In the genomic region with DNA sequence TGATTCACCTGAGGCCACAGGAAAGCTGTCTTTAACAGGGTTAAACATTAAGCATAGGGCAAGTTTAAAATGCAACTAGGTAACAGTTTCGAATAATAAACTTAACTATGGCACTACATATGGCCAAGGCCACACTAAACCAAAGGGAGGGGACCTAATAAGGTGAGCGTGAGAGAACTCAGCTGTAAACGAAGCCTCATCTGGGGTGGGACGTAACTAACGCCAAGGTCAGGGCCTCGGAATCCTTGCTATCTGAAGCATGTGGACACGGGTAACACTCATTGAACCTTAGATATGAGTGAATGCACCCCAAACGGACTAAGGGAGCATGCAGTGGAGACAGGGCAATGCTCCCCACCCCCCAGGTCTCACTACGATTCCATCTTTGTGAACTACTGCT, we compare ENCODE assay signal across 20 mouse cellular contexts. TPM values are rescaled to one million over a fixed set of nuclear protein-coding genes. Genes with fewer than 3 reads are reported as not detected.
DNase-seq lines count a peak whose midpoint lies in the region; ATAC-seq and TF ChIP-seq lines count a peak whose summit lies in the region.
"Had no signal": no experiment of that assay in that cellular context is flagged by ENCODE, and none has a peak within 500 bp of the region (broad histone marks: within the 10 kb centered on the region; RNA-seq: fewer than 3 reads in every experiment).

No protein-coding gene starts in this region.

- no peaks in the 10 kb centered on the region for H3K9me3 ChIP-seq in liver, embryonic 12.5 days (replicated peaks)
- H3K9me3 ChIP-seq: hindbrain, embryonic 13.5 days; midbrain, embryonic 10.5 days had no signal

- no peak for ATAC-seq in liver, embryonic 12.5 days
- no peak for ATAC-seq in granulocyte monocyte progenitor cell, adult 5-6 weeks (replicated peaks; ENCODE audit: poor library complexity, severe bottlenecking)
- ATAC-seq: forebrain, embryonic 14.5 days had no signal

- no peak overlapping the region for H3K4me2 ChIP-seq in liver, embryonic 12.5 days
- H3K4me2 ChIP-seq: hindbrain, embryonic 13.5 days had no signal

- 22% methylated on average over 9 of the region's 9 CpGs for WGBS in liver, adult 2 months
- 59% methylated on average over 9 of the region's 9 CpGs for WGBS in liver, embryonic 12.5 days (ENCODE audit: insufficient replicate concordance)
- WGBS in kidney, adult 2 months: 29% methylated on average over 9 of the region's 9 CpGs

- H3K36me3 ChIP-seq in liver, adult 2 months (ENCODE audit: control insufficient read depth, insufficient read depth, low read length): no peaks in the 10 kb centered on the region
- H3K36me3 ChIP-seq in liver, embryonic 12.5 days: no peaks in the 10 kb centered on the region
- no peaks in the 10 kb centered on the region for H3K36me3 ChIP-seq in kidney, adult 2 months (ENCODE audit: control insufficient read depth, insufficient read depth, low read length)
- H3K36me3 ChIP-seq: hindbrain, embryonic 13.5 days; midbrain, embryonic 10.5 days had no signal

- H3K4me1 ChIP-seq in liver, adult 2 months (ENCODE audit: control insufficient read depth, insufficient read depth, low read length): peaks cover 9% of the 10 kb centered on the region
- peaks cover 24% of the 10 kb centered on the region for H3K4me1 ChIP-seq in liver, embryonic 12.5 days
- H3K4me1 ChIP-seq in kidney, adult 2 months (ENCODE audit: control insufficient read depth, insufficient read depth, low read length): peaks cover 16% of the 10 kb centered on the region

- peak overlapping the region; percentile 22 for H3K27ac ChIP-seq in liver, adult 2 months (replicated peaks; ENCODE audit: insufficient read depth, low read depth, low read length)
- H3K27ac ChIP-seq in liver, embryonic 12.5 days: no peak overlapping the region
- H3K27ac ChIP-seq in kidney, adult 2 months (ENCODE audit: insufficient read depth, low read depth, low read length): peak overlapping the region; percentile 59
- H3K27ac ChIP-seq: hindbrain, embryonic 13.5 days; liver, embryonic 14.5 days; midbrain, embryonic 10.5 days had no signal

- no peak for TF ChIP-seq CTCF in liver, adult 2 months (IDR thresholded peaks at IDR 0.05; ENCODE audit: low read depth, low read length)
- no peak for TF ChIP-seq CTCF in kidney, adult 2 months (conservative IDR thresholded peaks at IDR 0.05; ENCODE audit: insufficient read depth, insufficient read length, low read depth, low read length)

- peaks cover 6% of the 10 kb centered on the region; the same call in 1 of the 2 replicates for H3K79me2 ChIP-seq in liver, adult 2 months (ENCODE audit: control insufficient read depth, insufficient read depth, low read length)

- no peak for TF ChIP-seq POLR2A in liver, adult 2 months (IDR thresholded peaks at IDR 0.05; ENCODE audit: extremely low read depth, insufficient read depth, low read length)
- no peak for TF ChIP-seq POLR2A in kidney, adult 2 months (IDR thresholded peaks at IDR 0.05; ENCODE audit: low read depth, low read length)

- peak; percentile 66 for DNase-seq in liver, adult 2 months (ENCODE audit: extremely low read depth, low read depth, low spot score)
- peak; percentile 70 for DNase-seq in kidney, adult 2 months
- DNase-seq in kidney, postnatal 14 days: peak; percentile 42
- no peak for DNase-seq in layer of hippocampus, adult 18-20 months (ENCODE audit: low spot score in 2 of 2)
- no peak for DNase-seq in embryo, embryonic 10.5 days (ENCODE audit: low spot score)
- DNase-seq: adrenal gland, postnatal 14 days; B cell, adult 2 months; cerebellum, adult 18-20 months; heart, adult 11 months; layer of hippocampus, postnatal 36 days; lung, postnatal 4 days; right cerebral cortex, postnatal 25 days; thymus, postnatal 36 days had no signal

- no peak overlapping the region; the same call in 1 of the 2 replicates for H3K9ac ChIP-seq in liver, adult 2 months (ENCODE audit: low read depth, low read length)
- no peak overlapping the region for H3K9ac ChIP-seq in liver, embryonic 12.5 days
- H3K9ac ChIP-seq: hindbrain, embryonic 13.5 days; liver, embryonic 14.5 days had no signal

- no peaks in the 10 kb centered on the region for H3K27me3 ChIP-seq in liver, adult 2 months (ENCODE audit: control insufficient read depth, insufficient read depth, low read length)
- no peaks in the 10 kb centered on the region for H3K27me3 ChIP-seq in liver, embryonic 12.5 days (replicated peaks)
- no peaks in the 10 kb centered on the region for H3K27me3 ChIP-seq in kidney, adult 2 months (replicated peaks; ENCODE audit: control insufficient read depth, insufficient read depth, low read length)
- H3K27me3 ChIP-seq: hindbrain, embryonic 13.5 days had no signal

- no peak overlapping the region for H3K4me3 ChIP-seq in liver, adult 2 months (ENCODE audit: insufficient read depth, low read depth, low read length)
- H3K4me3 ChIP-seq in liver, embryonic 12.5 days: no peak overlapping the region
- no peak overlapping the region for H3K4me3 ChIP-seq in kidney, adult 2 months (ENCODE audit: insufficient read depth, low read depth, low read length)
- H3K4me3 ChIP-seq: erythroblast, embryonic 14.5 days; hindbrain, embryonic 13.5 days; midbrain, embryonic 10.5 days had no signal

RNA-seq across cellular contexts. Expression of gene Entpd5, which starts 5.9 kb away (rescaled TPM):
- 157 and 161 TPM in 2 replicates for total RNA-seq in liver, adult 2 months (2014; rRNA removed)
- polyA plus RNA-seq in liver, adult 2 months (2012; rRNA removed): 52.6 and 62.7 TPM in 2 replicates
- 11.5 and 12.0 TPM in 2 replicates for polyA plus RNA-seq in liver, embryonic 12.5 days (2016; fragmentation: Nextera tagmentation; extraction: Ambion mirVana)
- polyA plus RNA-seq in kidney, adult 2 months (2012; rRNA removed): 100 and 111 TPM in 2 replicates
- total RNA-seq in layer of hippocampus, adult 18-20 months (2021): 10 to 100 TPM; 21.5 to 26.1 TPM
- 20.8 and 34.2 TPM in 2 replicates for total RNA-seq in granulocyte monocyte progenitor cell, adult 5-6 weeks (2014; fragmentation: Nextera tagmentation)
- 14.0 and 30.8 TPM in 2 replicates for total RNA-seq in granulocyte monocyte progenitor cell, adult 5-6 weeks (2017)

RNA-seq across cellular contexts. Expression of gene Bbof1, which starts 5.9 kb away (rescaled TPM):
- total RNA-seq in liver, adult 2 months (2014; rRNA removed): 0.18 and 0.27 TPM in 2 replicates
- not detected in 2 replicates for polyA plus RNA-seq in liver, adult 2 months (2012; rRNA removed)
- 0.51 and 0.78 TPM in 2 replicates for polyA plus RNA-seq in liver, embryonic 12.5 days (2016; fragmentation: Nextera tagmentation; extraction: Ambion mirVana)
- polyA plus RNA-seq in kidney, adult 2 months (2012; rRNA removed): 0.46 and 0.58 TPM in 2 replicates
- 10 to 100 TPM in 1 of 2 experiments, 1 to 10 TPM in 1; 8.4 to 10.1 TPM for total RNA-seq in layer of hippocampus, adult 18-20 months (2021)
- 3.4 TPM in 1 of 2 replicates, not detected in the other for total RNA-seq in granulocyte monocyte progenitor cell, adult 5-6 weeks (2014; fragmentation: Nextera tagmentation)
- 1.8 and 5.4 TPM in 2 replicates for total RNA-seq in granulocyte monocyte progenitor cell, adult 5-6 weeks (2017)

RNA-seq across cellular contexts. Expression of gene Rnf113a2, which starts 14.1 kb away (rescaled TPM):
- 5.0 and 5.9 TPM in 2 replicates for total RNA-seq in liver, adult 2 months (2014; rRNA removed)
- 2.8 TPM in 2 replicates for polyA plus RNA-seq in liver, adult 2 months (2012; rRNA removed)
- polyA plus RNA-seq in liver, embryonic 12.5 days (2016; fragmentation: Nextera tagmentation; extraction: Ambion mirVana): 17.7 and 18.2 TPM in 2 replicates
- 5.6 and 6.2 TPM in 2 replicates for polyA plus RNA-seq in kidney, adult 2 months (2012; rRNA removed)
- total RNA-seq in layer of hippocampus, adult 18-20 months (2021): 10 to 100 TPM; 12.5 to 15.3 TPM
- 26.0 and 28.1 TPM in 2 replicates for total RNA-seq in granulocyte monocyte progenitor cell, adult 5-6 weeks (2014; fragmentation: Nextera tagmentation)
- total RNA-seq in granulocyte monocyte progenitor cell, adult 5-6 weeks (2017): 32.4 and 37.8 TPM in 2 replicates

RNA-seq across cellular contexts. Expression of gene Fam161b, which starts 41.3 kb away (rescaled TPM):
- 0.09 and 0.13 TPM in 2 replicates for total RNA-seq in liver, adult 2 months (2014; rRNA removed)
- polyA plus RNA-seq in liver, adult 2 months (2012; rRNA removed): 0.15 and 0.16 TPM in 2 replicates
- polyA plus RNA-seq in liver, embryonic 12.5 days (2016; fragmentation: Nextera tagmentation; extraction: Ambion mirVana): 2.3 and 2.4 TPM in 2 replicates
- 1.2 and 1.3 TPM in 2 replicates for polyA plus RNA-seq in kidney, adult 2 months (2012; rRNA removed)
- total RNA-seq in layer of hippocampus, adult 18-20 months (2021): 10 to 100 TPM; 12.4 to 13.0 TPM
- total RNA-seq in granulocyte monocyte progenitor cell, adult 5-6 weeks (2014; fragmentation: Nextera tagmentation): not detected in 2 replicates
- 0.10 TPM in 1 of 2 replicates, not detected in the other for total RNA-seq in granulocyte monocyte progenitor cell, adult 5-6 weeks (2017)

RNA-seq across cellular contexts. Expression of gene Coq6, which starts 41.5 kb away (rescaled TPM):
- 21.2 and 23.0 TPM in 2 replicates for total RNA-seq in liver, adult 2 months (2014; rRNA removed)
- 25.1 and 27.8 TPM in 2 replicates for polyA plus RNA-seq in liver, adult 2 months (2012; rRNA removed)
- polyA plus RNA-seq in liver, embryonic 12.5 days (2016; fragmentation: Nextera tagmentation; extraction: Ambion mirVana): 31.9 and 34.1 TPM in 2 replicates
- polyA plus RNA-seq in kidney, adult 2 months (2012; rRNA removed): 47.7 and 51.2 TPM in 2 replicates
- total RNA-seq in layer of hippocampus, adult 18-20 months (2021): 10 to 100 TPM; 21.2 to 22.7 TPM
- 21.1 and 25.4 TPM in 2 replicates for total RNA-seq in granulocyte monocyte progenitor cell, adult 5-6 weeks (2014; fragmentation: Nextera tagmentation)
- total RNA-seq in granulocyte monocyte progenitor cell, adult 5-6 weeks (2017): 11.0 and 13.8 TPM in 2 replicates

Comparison
In these comparisons a context has a peak if more than half of its experiments do, and no peak if none do; other contexts are left out.
1. DNase-seq: peak in liver, adult 2 months (single experiment), kidney, adult 2 months (single experiment) and kidney, postnatal 14 days (single experiment); none in layer of hippocampus, adult 18-20 months (0 of 2) and embryo, embryonic 10.5 days (single experiment).